Comparison of ENCODE assay signal across 16 mouse cellular contexts in genomic region chr15:72343794-72344193, GRCm38 (mm10).
"Had no signal": no experiment of that assay in that cellular context is flagged by ENCODE, and none has a peak within 500 bp of the region (broad histone marks: within the 10 kb centered on the region; RNA-seq: fewer than 3 reads in every experiment).

No protein-coding gene starts in this region.

- H3K27ac ChIP-seq: neural tube, embryonic 13.5 days; neural tube, embryonic 15.5 days; stomach, embryonic 15.5 days; stomach, postnatal 0 days had no signal

- H3K36me3 ChIP-seq: neural tube, embryonic 13.5 days; neural tube, embryonic 15.5 days; stomach, embryonic 15.5 days had no signal

- H3K4me1 ChIP-seq: neural tube, embryonic 13.5 days; neural tube, embryonic 15.5 days; stomach, embryonic 15.5 days had no signal

- H3K27me3 ChIP-seq: neural tube, embryonic 13.5 days; neural tube, embryonic 15.5 days; stomach, embryonic 15.5 days had no signal

- H3K9ac ChIP-seq: neural tube, embryonic 13.5 days; neural tube, embryonic 15.5 days; stomach, embryonic 15.5 days had no signal

- H3K4me3 ChIP-seq: neural tube, embryonic 13.5 days; neural tube, embryonic 15.5 days; stomach, embryonic 15.5 days had no signal

- H3K4me2 ChIP-seq: neural tube, embryonic 13.5 days; neural tube, embryonic 15.5 days; stomach, embryonic 15.5 days had no signal

- DNase-seq: retina, postnatal 1 day; right cerebral cortex, adult 18-20 months; right cerebral cortex, postnatal 14 days; right cerebral cortex, postnatal 25 days; right cerebral cortex, postnatal 4 days; spleen, adult 18-20 months; thymus, adult 18-20 months; thymus, adult 2 months; thymus, postnatal 14 days; thymus, postnatal 25 days; thymus, postnatal 36 days; thymus, postnatal 4 days had no signal

- H3K9me3 ChIP-seq: neural tube, embryonic 13.5 days; neural tube, embryonic 15.5 days; stomach, embryonic 15.5 days had no signal
